Mouse (Mus musculus) limb, embryonic 11.5 days (tissue): ENCODE data around the gene Msmp. TPM values are rescaled to one million over a fixed set of nuclear protein-coding genes. Genes with fewer than 3 reads are reported as not detected.
"Not testable (repeated sequence)": the region's sequence is repeated elsewhere in the genome, so short reads cannot be mapped to it uniquely, and the experiment has no call there.

Source experiments
- ATAC-seq: fragments of 200-750 bp; cut with Nextera tagmentation; 2 replicates; pipeline ENCODE4 v1.8.0; 2017; ENCODE audit warnings: low read depth; ENCODE audit not compliant: insufficient number of reproducible peaks, low FRiP score, low TSS enrichment
- DNase-seq: peaks from one replicate; pipeline ENCODE4 v3.0.0-alpha.2; 2015; ENCODE audit warnings: low spot score
- H3K27ac ChIP-seq: fragments of 300-500 bp; sonication (generic); replicated peaks from 2 replicates; pipeline ENCODE4 v1.5.1; 2014; ENCODE audit warnings: low read depth, mild to moderate bottlenecking, low read length
- H3K27me3 ChIP-seq: fragments of 300-500 bp; sonication (generic); 2 replicates; pipeline ENCODE4 v1.6.1; 2014; ENCODE audit warnings: mild to moderate bottlenecking, low read length, mixed read lengths; ENCODE audit not compliant: control insufficient read depth, insufficient read depth
- H3K36me3 ChIP-seq: fragments of 300-500 bp; sonication (generic); 2 replicates; pipeline ENCODE4 v1.6.1; 2014; ENCODE audit warnings: mild to moderate bottlenecking, low read length, moderate library complexity, mixed read lengths; ENCODE audit not compliant: control insufficient read depth, insufficient read depth
- H3K4me1 ChIP-seq: fragments of 300-500 bp; sonication (generic); 2 replicates; pipeline ENCODE4 v1.6.1; 2014; ENCODE audit warnings: low read length, mixed read lengths; ENCODE audit not compliant: control insufficient read depth, insufficient read depth
- H3K4me2 ChIP-seq: fragments of 300-500 bp; sonication (generic); 2 replicates; pipeline ENCODE4 v1.6.1; 2014; ENCODE audit warnings: low read depth, mild to moderate bottlenecking, moderate library complexity; ENCODE audit not compliant: severe bottlenecking
- H3K4me3 ChIP-seq: fragments of 300-500 bp; sonication (generic); 2 replicates; pipeline ENCODE4 v1.5.1; 2014; ENCODE audit warnings: low read depth, low read length
- H3K9ac ChIP-seq: fragments of 300-500 bp; sonication (generic); 2 replicates; pipeline ENCODE4 v1.6.1; 2014; ENCODE audit warnings: mild to moderate bottlenecking, low read length
- H3K9me3 ChIP-seq: fragments of 300-500 bp; sonication (generic); 2 replicates; pipeline ENCODE4 v1.6.1; 2016; ENCODE audit warnings: low read length; ENCODE audit not compliant: control insufficient read depth
- WGBS: fragments of 180-500 bp; shearing (Covaris S2); extraction: QIAGEN DNeasy Blood & Tissue Kit; methylation state at CpG from one replicate; pipeline ENCODE4 v1.1.7; 2014; 5-methylcytosine and 5-hydroxymethylcytosine counted together
- polyA plus RNA-seq: library from polyadenylated mRNA; unstranded; fragments of >200 nt; fragmentation: Nextera tagmentation; extraction: Ambion mirVana; gene quantifications from 2 replicates; pipeline ENCODE4 v1.2.1, GENCODE M21; 2014

Msmp gene
- polyA plus RNA-seq, 1 experiment from 2014 or later, result not detected

DNA sequence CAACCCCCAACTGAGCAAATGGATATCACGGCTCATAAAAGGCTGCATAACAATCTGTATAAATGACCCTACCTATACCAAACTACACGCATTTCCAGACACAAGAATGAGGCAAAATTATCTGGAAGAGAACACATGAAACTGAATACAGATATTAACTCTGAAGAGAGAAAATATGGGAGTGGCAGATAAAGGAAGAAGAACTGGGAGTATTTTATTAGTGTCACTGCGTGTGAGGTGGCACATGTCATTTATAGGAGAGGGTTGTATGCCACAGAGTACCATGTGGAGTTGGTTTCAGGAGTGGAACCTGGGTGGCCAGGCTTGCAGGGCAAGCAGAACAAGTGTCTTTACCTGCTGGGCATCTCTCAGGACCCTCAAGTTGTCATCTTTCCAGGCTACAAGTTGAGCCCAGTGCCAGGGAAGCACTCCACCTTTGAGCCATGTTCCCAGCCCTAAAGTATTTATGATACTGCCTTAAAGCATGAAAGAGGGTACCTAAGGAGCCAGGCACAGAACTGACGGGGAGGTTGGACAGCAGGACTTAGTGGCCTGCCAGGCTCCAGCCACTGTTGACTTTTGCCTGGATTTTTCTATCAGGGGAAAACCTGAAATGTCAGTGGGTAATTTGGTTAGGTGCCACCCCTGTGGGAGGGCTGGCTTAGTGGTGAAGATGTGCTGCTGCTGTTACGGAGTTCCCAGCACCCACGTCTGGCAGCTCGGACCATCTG is 14.5 kb upstream of the Msmp start:
- no peak overlapping the region for H3K9ac ChIP-seq
- no peak overlapping the region for H3K4me2 ChIP-seq
- H3K36me3 ChIP-seq, result no peaks in the 10 kb centered on the region
- ATAC-seq (no peak), DNase-seq (no peak)
- H3K4me1 ChIP-seq, result no peaks in the 10 kb centered on the region
- H3K9me3 ChIP-seq, result no peaks in the 10 kb centered on the region
- no peaks in the 10 kb centered on the region for H3K27me3 ChIP-seq
- 85% methylated on average over 7 of the region's 7 CpGs for WGBS
- H3K4me3 ChIP-seq, result no peak overlapping the region
- H3K27ac ChIP-seq, result no peak overlapping the region

DNA sequence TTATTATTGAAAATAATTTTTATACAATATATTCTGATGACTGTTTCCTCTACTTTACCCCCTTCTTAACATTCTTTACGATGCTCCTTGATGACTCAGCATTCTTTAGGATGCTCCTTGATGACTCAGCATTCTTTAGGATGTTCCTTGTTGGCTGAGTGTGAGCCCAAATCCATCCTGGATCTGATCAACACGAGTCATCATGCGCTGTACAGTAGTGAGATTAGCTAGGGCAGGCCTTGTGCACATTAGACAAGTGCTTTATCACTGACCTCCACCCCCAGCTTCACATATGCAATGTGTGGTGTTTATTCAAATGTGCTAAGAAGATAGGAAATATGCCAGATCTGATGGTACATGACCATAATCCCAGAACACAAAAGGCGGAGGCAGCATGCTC is 13.9 kb upstream of the Msmp start:
- no peak for DNase-seq
- WGBS, result 86% methylated on average over 4 of the region's 4 CpGs
- no peaks in the 10 kb centered on the region for H3K36me3 ChIP-seq
- no peak overlapping the region for H3K4me3 ChIP-seq
- ATAC-seq, result no peak
- no peaks in the 10 kb centered on the region for H3K9me3 ChIP-seq
- no peak overlapping the region for H3K9ac ChIP-seq
- H3K4me1 ChIP-seq, result 0 out of 2 replicates have a peak, but pooled peaks cover 3% of the 10 kb centered on the region
- no peak overlapping the region for H3K27ac ChIP-seq
- no peaks in the 10 kb centered on the region for H3K27me3 ChIP-seq
- H3K4me2 ChIP-seq, result no peak overlapping the region

DNA sequence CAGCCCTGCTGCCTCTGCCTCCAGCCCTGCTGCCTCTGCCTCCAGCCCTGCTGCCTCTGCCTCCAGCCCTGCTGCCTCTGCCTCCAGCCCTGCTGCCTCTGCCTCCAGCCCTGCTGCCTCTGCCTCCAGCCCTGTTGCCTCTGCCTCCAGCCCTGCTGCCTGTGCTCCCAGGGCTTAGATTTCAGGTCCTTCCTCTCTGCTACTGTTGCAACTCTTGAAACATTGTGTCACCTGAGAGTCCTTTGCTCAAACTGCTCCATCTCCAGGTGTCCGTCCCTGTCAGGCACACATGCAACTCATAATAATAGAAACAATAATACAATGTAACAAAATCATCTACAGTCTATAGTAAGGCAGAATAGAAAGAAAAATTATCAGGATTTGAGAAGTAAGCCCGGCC is 12.3 kb upstream of the Msmp start:
- 80% methylated on average over 2 of the region's 2 CpGs for WGBS
- not testable (repeated sequence) for H3K36me3 ChIP-seq, ATAC-seq, H3K4me3 ChIP-seq, H3K9ac ChIP-seq, H3K27ac ChIP-seq, H3K4me2 ChIP-seq, DNase-seq, H3K27me3 ChIP-seq, H3K4me1 ChIP-seq, H3K9me3 ChIP-seq

DNA sequence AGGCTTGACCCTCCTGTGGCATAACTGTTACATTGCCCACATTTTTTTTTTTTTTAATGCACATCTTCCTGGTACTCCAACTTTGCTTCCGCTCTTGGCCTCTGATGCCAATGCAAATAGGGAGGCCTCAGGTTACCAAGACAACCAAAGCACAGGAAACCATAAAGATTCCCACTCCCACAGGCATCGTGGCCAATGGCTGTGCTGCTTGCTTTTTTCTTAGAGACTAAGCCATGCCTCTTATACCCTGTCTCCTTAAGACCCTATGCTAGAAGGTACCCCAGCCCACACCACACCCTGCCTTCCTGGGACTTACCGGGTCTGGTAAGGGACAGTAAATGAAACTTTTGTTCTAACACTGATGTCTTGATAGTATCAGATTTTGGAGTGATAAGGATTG is 9.2 kb upstream of the Msmp start:
- DNase-seq (no peak), ATAC-seq (no peak)
- Histone ChIP-seq H3K27ac (no peak overlapping the region), H3K9ac (no peak overlapping the region), H3K9me3 (no peaks in the 10 kb centered on the region), H3K4me1 (0 out of 2 replicates have a peak, but pooled peaks cover 5% of the 10 kb centered on the region), H3K4me2 (no peak overlapping the region), H3K4me3 (no peak overlapping the region), H3K36me3 (no peaks in the 10 kb centered on the region), H3K27me3 (no peaks in the 10 kb centered on the region)
- WGBS, result 55% methylated on average over 3 of the region's 3 CpGs

DNA sequence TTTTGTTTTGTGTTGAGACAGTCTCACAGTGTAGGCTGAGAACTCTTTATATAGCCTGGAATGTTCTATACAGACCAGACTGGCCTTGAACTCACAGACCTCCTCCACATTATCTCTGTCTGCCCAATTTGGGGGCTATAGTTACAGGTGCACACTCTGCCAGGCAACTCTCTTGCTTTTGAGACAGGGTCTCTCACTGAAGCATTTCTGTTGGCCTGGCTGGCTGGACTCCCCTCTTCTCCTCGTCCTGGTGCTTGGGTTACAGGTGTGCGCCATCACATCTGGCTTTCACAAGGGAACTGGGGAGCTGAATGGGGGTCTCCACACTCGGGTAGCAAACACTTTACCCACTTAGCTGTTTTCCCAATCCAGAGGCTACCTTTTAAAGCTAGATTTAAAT is 7.7 kb upstream of the Msmp start:
- no peak for ATAC-seq
- no peaks in the 10 kb centered on the region for H3K9me3 ChIP-seq
- WGBS, result 73% methylated on average over 3 of the region's 3 CpGs
- H3K27me3 ChIP-seq, result no peaks in the 10 kb centered on the region
- 0 out of 2 replicates have a peak, but pooled peaks cover 5% of the 10 kb centered on the region for H3K4me1 ChIP-seq
- no peak overlapping the region for H3K4me2 ChIP-seq
- no peak for DNase-seq
- H3K36me3 ChIP-seq, result no peaks in the 10 kb centered on the region
- H3K4me3 ChIP-seq, result no peak overlapping the region
- no peak overlapping the region for H3K9ac ChIP-seq
- no peak overlapping the region for H3K27ac ChIP-seq

DNA sequence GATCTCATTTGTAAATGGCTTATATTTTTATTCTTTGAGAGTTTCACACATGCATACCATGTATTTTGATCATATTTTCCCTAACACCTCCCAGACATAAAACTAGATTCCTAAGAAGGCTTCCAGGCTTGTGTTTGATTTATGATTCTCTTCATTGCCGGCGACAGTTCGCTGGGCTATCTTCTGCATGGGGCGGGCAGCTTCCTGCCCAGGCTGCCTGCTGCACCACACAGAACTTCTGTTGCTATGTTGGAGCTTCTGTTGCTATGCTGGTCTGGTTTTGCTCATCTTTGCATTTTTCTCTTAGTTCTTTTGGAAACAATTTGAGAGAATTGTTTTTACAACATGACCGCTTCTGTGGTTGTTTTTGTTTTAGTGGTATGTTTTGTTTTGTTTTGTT is 7.2 kb upstream of the Msmp start:
- no peak overlapping the region for H3K4me3 ChIP-seq
- no peaks in the 10 kb centered on the region for H3K27me3 ChIP-seq
- H3K9me3 ChIP-seq, result no peaks in the 10 kb centered on the region
- 77% methylated on average over 5 of the region's 5 CpGs for WGBS
- H3K4me1 ChIP-seq, result 0 out of 2 replicates have a peak, but pooled peaks cover 5% of the 10 kb centered on the region
- no peak overlapping the region for H3K4me2 ChIP-seq
- H3K27ac ChIP-seq, result no peak overlapping the region
- no peak for DNase-seq
- ATAC-seq, result no peak
- H3K9ac ChIP-seq, result no peak overlapping the region
- H3K36me3 ChIP-seq, result no peaks in the 10 kb centered on the region

DNA sequence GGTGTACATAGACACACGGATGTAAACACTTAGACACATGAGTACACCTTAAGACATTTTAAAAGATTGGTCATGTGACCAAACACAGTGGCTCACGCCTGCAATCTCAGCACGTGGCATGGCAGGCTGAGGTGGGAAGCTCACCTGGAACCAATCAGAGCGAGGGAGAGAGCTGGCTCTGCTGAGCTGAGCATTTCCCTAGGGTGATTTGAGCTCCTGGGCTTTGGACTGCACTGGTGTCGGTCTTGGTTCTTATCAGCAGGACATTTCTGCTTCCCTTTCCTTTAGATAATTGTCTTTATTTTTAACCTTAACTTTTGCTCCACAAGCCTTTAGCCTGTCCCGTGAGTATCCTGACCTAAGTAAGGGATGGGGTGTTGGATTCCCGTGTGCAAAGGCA is 3.4 kb upstream of the Msmp start:
- H3K4me2 ChIP-seq, result no peak overlapping the region
- WGBS, result 48% methylated on average over 7 of the region's 7 CpGs
- peaks cover 6% of the 10 kb centered on the region; the same call in 1 of the 2 replicates for H3K36me3 ChIP-seq
- ATAC-seq (no peak), DNase-seq (peak; percentile 27)
- no peak overlapping the region for H3K9ac ChIP-seq
- H3K27ac ChIP-seq, result no peak overlapping the region
- no peak overlapping the region for H3K4me3 ChIP-seq
- 0 out of 2 replicates have a peak, but pooled peaks cover 6% of the 10 kb centered on the region for H3K4me1 ChIP-seq
- no peaks in the 10 kb centered on the region for H3K9me3 ChIP-seq
- H3K27me3 ChIP-seq, result no peaks in the 10 kb centered on the region

DNA sequence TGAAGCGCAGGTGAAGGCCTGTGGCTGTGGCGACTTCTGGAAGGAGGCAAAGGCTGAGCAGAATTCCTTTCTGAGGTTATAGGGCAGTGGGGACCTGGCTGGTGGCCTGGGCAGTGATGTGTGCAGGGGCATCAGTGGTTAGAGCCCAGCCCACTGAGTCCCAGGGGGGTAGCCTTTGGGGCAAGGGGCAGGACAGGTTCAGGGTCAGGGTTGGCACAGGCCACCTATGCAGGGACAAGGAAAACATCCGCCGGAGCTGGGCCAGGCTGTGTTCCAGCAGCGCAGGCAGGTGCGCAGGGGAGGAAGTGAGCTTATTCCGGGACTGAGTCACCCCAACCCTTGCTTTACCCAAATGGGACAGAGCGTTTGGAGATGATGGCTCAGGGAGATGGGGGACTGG is 2.1 kb upstream of the Msmp start:
- DNase-seq (no peak), ATAC-seq (no peak)
- peaks cover 13% of the 10 kb centered on the region; the same call in 1 of the 2 replicates for H3K36me3 ChIP-seq
- peak overlapping the region; percentile 32; the same call in 1 of the 2 replicates for H3K9ac ChIP-seq
- no peak overlapping the region for H3K4me3 ChIP-seq
- H3K27me3 ChIP-seq, result no peaks in the 10 kb centered on the region
- no peak overlapping the region for H3K4me2 ChIP-seq
- 0 out of 2 replicates have a peak, but pooled peaks cover 6% of the 10 kb centered on the region for H3K4me1 ChIP-seq
- H3K9me3 ChIP-seq, result no peaks in the 10 kb centered on the region
- H3K27ac ChIP-seq, result no peak overlapping the region
- WGBS, result 78% methylated on average over 8 of the region's 8 CpGs

DNA sequence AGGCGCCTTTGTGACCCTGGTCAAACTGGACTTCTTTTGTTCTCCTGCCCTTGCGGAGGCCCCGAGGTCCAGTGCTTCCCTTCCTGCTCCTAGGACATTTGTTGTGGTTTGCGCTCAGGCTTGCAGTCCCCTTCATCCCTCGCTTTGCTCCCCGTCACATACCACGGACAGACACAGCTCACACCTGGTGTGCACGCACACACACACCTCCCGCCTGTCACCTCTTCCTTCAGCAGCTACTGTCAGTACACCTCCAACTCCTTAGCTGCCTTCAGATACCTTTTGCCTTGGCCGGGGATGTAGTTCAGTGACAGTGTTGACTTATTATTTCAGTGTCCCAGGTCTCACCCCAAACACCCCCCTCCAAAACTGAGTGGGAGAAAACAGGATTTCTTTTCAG is 1.4 kb upstream of the Msmp start:
- no peak overlapping the region for H3K27ac ChIP-seq
- ATAC-seq (no peak), DNase-seq (no peak)
- no peak overlapping the region for H3K4me3 ChIP-seq
- no peaks in the 10 kb centered on the region for H3K27me3 ChIP-seq
- no peaks in the 10 kb centered on the region for H3K9me3 ChIP-seq
- H3K4me1 ChIP-seq, result 0 out of 2 replicates have a peak, but pooled peaks cover 6% of the 10 kb centered on the region
- no peak overlapping the region for H3K9ac ChIP-seq
- peaks cover 16% of the 10 kb centered on the region for H3K36me3 ChIP-seq
- 63% methylated on average over 10 of the region's 10 CpGs for WGBS
- H3K4me2 ChIP-seq, result no peak overlapping the region
